Mouse (Mus musculus) ES-E14 (cell line): Measurements from ENCODE around the gene Rims1.

Source experiments
- CHD2 ChIP-seq: IDR thresholded peaks from 2 replicates; pipeline ENCODE4 v1.6.1; 2014; ENCODE audit warnings: mild to moderate bottlenecking, low read depth, low read length, inconsistent platforms
- HCFC1 ChIP-seq: IDR thresholded peaks from 2 replicates; pipeline ENCODE4 v1.6.1; 2012; ENCODE audit warnings: low read length, inconsistent platforms, borderline replicate concordance; ENCODE audit not compliant: insufficient read depth
- MAFK ChIP-seq: IDR thresholded peaks from 2 replicates; pipeline ENCODE4 v1.6.1; 2014; ENCODE audit warnings: mild to moderate bottlenecking, low read depth, low read length, inconsistent platforms; ENCODE audit not compliant: insufficient read depth
- ZC3H11A ChIP-seq: IDR thresholded peaks from 2 replicates; pipeline ENCODE4 v1.6.1; 2012; ENCODE audit warnings: low read depth, mild to moderate bottlenecking, inconsistent platforms, low read length, borderline replicate concordance
- ZNF384 ChIP-seq: IDR thresholded peaks from 2 replicates; pipeline ENCODE4 v1.6.1; 2012; ENCODE audit warnings: low read depth, low read length, inconsistent platforms

DNA sequence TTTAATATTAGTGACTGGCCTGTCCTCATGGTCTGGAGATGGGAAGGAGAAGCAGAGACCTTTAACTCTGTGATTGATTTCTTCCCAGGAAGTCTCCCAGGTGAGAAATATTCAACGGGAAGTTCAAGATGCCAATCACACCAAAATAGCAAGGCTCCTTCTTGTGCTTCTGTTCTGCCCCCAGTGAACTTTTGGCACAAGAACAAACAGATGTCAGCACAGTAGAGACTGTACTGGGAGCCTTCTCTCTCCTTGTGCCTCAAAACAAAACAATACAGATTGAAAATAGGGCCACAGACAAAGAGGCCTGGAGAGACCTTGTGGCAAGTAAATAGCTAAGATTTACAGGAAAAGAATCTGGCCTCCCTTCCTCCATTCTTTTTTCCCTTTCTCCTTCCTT lies 110.7 kb downstream of the Rims1 start:
- no peak for TF ChIP-seq CHD2
- no peak for TF ChIP-seq MAFK
- no peak for TF ChIP-seq ZNF384
- TF ChIP-seq HCFC1: no peak
- TF ChIP-seq ZC3H11A: no peak
